Mouse (Mus musculus) mouse trophoblast stem cell (cell line): Measurements from ENCODE around the gene Adam4.
"Not testable (repeated sequence)": the region's sequence is repeated elsewhere in the genome, so short reads cannot be mapped to it uniquely, and the experiment has no call there.

Experiments used
- in situ Hi-C, 2 experiments: fragments of 300-500 bp; cut with MseI, MboI; formaldehyde crosslinking; loops; 2 replicates in 1 of 2; 3 replicates in 1 of 2; pipeline ENCODE4 v1.15.1; 2025

Adam4 gene

GRCm38 (mm10) chr12:81421846-81422245, at the start of gene Adam4:
Gene Adam4 (minus strand): TSS chr12:81421946.
- in situ Hi-C loops: no loop called here

- in situ Hi-C loops: not testable (repeated sequence)
Observed at GRCm38 (mm10) chr12:81459051-81459450, 37.3 kb upstream of the Adam4 start.

- in situ Hi-C loops: not testable (repeated sequence)
Observed at GRCm38 (mm10) chr12:81438985-81439384, 17.2 kb upstream of the Adam4 start.

GRCm38 (mm10) chr12:81434778-81435177, 13.0 kb upstream of the Adam4 start:
- in situ Hi-C loops: not testable (repeated sequence)

GRCm38 (mm10) chr12:81413211-81413610, 8.5 kb downstream of the Adam4 start:
- in situ Hi-C loops: no loop called here

- in situ Hi-C loops: loop anchor here (10.0 kb wide), 3 partner anchors 204 to 424 kb away; no protein-coding TSS in a partner anchor
Observed at GRCm38 (mm10) chr12:81408966-81409365, 12.8 kb downstream of the Adam4 start.

- in situ Hi-C loops: loop anchor here (5.0 to 10.0 kb wide), 4 partner anchors 197 to 417 kb away; no protein-coding TSS in a partner anchor
Observed at GRCm38 (mm10) chr12:81402187-81402586, 19.6 kb downstream of the Adam4 start.

GRCm38 (mm10) chr12:81379364-81379763, 42.4 kb downstream of the Adam4 start, which contains the start of gene Gm4787:
Gene Gm4787 (minus strand): TSS chr12:81379464.
- in situ Hi-C loops: not testable (repeated sequence)
